Mouse (Mus musculus) lung, embryonic 14.5 days (tissue): Measurements from ENCODE around the gene Pfkl. TPM values are rescaled to one million over a fixed set of nuclear protein-coding genes. Genes with fewer than 3 reads are reported as not detected.
"Not testable (repeated sequence)": the region's sequence is repeated elsewhere in the genome, so short reads cannot be mapped to it uniquely, and the experiment has no call there.

ENCODE experiments used
- ATAC-seq: fragments of 200-750 bp; cut with Nextera tagmentation; 2 replicates; pipeline ENCODE4 v1.8.0; 2017; ENCODE audit warnings: mild to moderate bottlenecking, moderate TSS enrichment, moderate library complexity; ENCODE audit not compliant: insufficient read depth
- DNase-seq: peaks from one replicate; pipeline ENCODE4 v3.0.0-alpha.2; 2015
- H3K27ac ChIP-seq: fragments of 300-500 bp; sonication (generic); 2 replicates; pipeline ENCODE4 v1.5.1; 2014; ENCODE audit warnings: low read depth, mild to moderate bottlenecking, moderate library complexity
- H3K27me3 ChIP-seq: fragments of 300-500 bp; sonication (generic); 2 replicates; pipeline ENCODE4 v1.6.1; 2014; ENCODE audit warnings: low read length, control low read depth; ENCODE audit not compliant: insufficient read depth
- H3K36me3 ChIP-seq: fragments of 300-500 bp; sonication (generic); 2 replicates; pipeline ENCODE4 v1.6.1; 2014; ENCODE audit warnings: control low read depth; ENCODE audit not compliant: insufficient read depth
- H3K4me1 ChIP-seq: fragments of 300-500 bp; sonication (generic); 2 replicates; pipeline ENCODE4 v1.6.1; 2014; ENCODE audit warnings: antibody characterized with exemption, control low read depth; ENCODE audit not compliant: insufficient read depth
- H3K4me2 ChIP-seq: fragments of 300-500 bp; sonication (generic); 2 replicates; pipeline ENCODE4 v1.6.1; 2014; ENCODE audit warnings: mild to moderate bottlenecking
- H3K4me3 ChIP-seq: fragments of 300-500 bp; sonication (generic); 2 replicates; pipeline ENCODE4 v1.5.1; 2014; ENCODE audit warnings: low read depth, low read length
- H3K9ac ChIP-seq: fragments of 300-500 bp; sonication (generic); 2 replicates; pipeline ENCODE4 v1.6.1; 2014
- H3K9me3 ChIP-seq: fragments of 300-500 bp; sonication (generic); 2 replicates; pipeline ENCODE4 v1.6.1; 2016; ENCODE audit warnings: low read depth, low read length, control low read depth
- CTCF ChIP-seq: IDR thresholded peaks from 2 replicates; pipeline ENCODE4 v1.5.1; 2016; ENCODE audit warnings: antibody characterized with exemption, low read depth
- WGBS: fragments of 180-500 bp; shearing (Covaris S2); extraction: QIAGEN DNeasy Blood & Tissue Kit; methylation state at CpG from one replicate; pipeline ENCODE4 v1.1.7; 2014; 5-methylcytosine and 5-hydroxymethylcytosine counted together
- polyA plus RNA-seq: library from polyadenylated mRNA; unstranded; fragments of >200 nt; fragmentation: Nextera tagmentation; extraction: Ambion mirVana; gene quantifications from 2 replicates; pipeline ENCODE4 v1.2.1, GENCODE M21; 2014

Pfkl gene
- polyA plus RNA-seq, 1 experiment from 2014 or later, result 160 TPM

DNA sequence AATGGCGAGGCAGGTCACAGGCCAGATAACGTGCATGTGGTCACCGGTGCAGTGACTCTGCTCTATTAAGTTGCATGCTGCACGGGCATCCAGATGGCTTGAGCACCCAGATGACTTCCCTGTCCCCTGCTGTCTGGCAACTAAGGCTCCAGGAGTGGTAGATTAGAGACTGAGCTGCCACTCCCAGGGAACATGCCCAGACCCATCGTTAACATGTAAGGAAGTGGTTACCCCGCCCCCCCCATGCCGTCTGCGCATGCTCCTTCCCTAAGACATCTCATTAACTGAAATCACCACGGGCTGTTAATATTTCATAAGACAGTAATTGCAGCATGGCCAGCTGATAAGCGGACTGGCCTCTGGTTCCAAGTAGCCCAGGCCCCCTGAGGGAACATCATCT, 38.7 kb downstream of the Pfkl start:
- Histone ChIP-seq H3K9me3 (no peaks in the 10 kb centered on the region), H3K4me2 (no peak overlapping the region), H3K27me3 (peaks cover 30% of the 10 kb centered on the region), H3K36me3 (no peaks in the 10 kb centered on the region), H3K27ac (no peak overlapping the region), H3K4me3 (no peak overlapping the region), H3K9ac (no peak overlapping the region), H3K4me1 (no peaks in the 10 kb centered on the region)
- ATAC-seq (no peak), DNase-seq (no peak)
- TF ChIP-seq CTCF, result no peak
- WGBS, result 86% methylated on average over 10 of the region's 10 CpGs

DNA sequence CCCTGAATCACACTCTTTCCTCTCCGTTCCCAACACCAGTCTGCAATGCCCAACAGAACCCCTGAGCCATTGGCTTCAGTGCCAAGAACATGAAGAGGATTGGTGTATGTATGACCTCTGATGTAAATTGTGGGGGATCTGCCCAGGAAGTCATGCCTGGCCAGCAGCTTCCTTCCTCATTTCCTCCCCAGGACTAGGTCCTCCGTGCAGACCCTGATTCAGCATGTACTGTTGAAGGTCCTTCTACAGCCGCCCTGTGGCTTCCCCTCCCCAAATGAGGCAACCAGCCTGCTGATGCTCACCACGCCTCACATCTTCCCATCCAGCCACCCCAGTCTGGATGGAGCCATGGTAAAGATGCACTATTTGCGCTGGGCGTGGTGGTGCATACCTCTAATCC, 39.4 kb downstream of the Pfkl start, which contains the start of gene Trpm2:
Trpm2 (minus strand) TSS at position 83 of the 400 bp plus-strand sequence.
- Histone ChIP-seq H3K27ac (no peak within 1 kb of the TSS), H3K4me2 (peak within 1 kb of the TSS; percentile 56), H3K36me3 (no peaks in the 10 kb centered on the region), H3K4me1 (no peaks in the 10 kb centered on the region), H3K9ac (peak within 1 kb of the TSS; percentile 9; the same call in 1 of the 2 replicates), H3K27me3 (peaks cover 30% of the 10 kb centered on the region), H3K9me3 (no peaks in the 10 kb centered on the region), H3K4me3 (peak within 1 kb of the TSS; percentile 24)
- 0 out of 2 replicates have a peak, but pooled peaks have one; percentile 21 for ATAC-seq
- WGBS, result 77% methylated on average over 6 of the region's 6 CpGs
- DNase-seq, result no peak
- no peak for TF ChIP-seq CTCF

DNA sequence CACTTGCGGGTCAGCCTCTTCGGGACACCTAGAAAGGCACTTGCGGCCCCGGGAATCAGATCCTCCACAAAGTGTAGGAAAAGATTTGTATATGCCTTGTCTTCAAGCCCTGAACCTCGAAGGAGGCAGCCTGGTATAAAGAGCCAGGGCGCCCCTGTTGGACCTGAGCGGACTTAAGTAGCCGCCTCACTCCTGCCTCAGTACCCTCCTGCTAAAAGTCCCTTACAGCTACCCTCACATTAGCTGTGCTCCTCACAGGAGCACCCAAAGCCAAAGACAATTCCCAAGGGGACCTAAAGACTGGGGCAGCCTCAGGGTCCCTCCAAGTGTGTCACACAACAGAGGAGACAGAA, 39.9 kb downstream of the Pfkl start:
- peaks cover 30% of the 10 kb centered on the region for H3K27me3 ChIP-seq
- H3K9me3 ChIP-seq, result no peaks in the 10 kb centered on the region
- WGBS, result 14% methylated on average over 8 of the region's 8 CpGs
- no peaks in the 10 kb centered on the region for H3K4me1 ChIP-seq
- peak overlapping the region; percentile 9; the same call in 1 of the 2 replicates for H3K9ac ChIP-seq
- DNase-seq (no peak), ATAC-seq (peak; percentile 2; the same call in 1 of the 2 replicates)
- peak overlapping the region; percentile 56 for H3K4me2 ChIP-seq
- H3K27ac ChIP-seq, result no peak overlapping the region
- H3K4me3 ChIP-seq, result peak overlapping the region; percentile 24; the same call in 1 of the 2 replicates
- TF ChIP-seq CTCF, result no peak
- H3K36me3 ChIP-seq, result no peaks in the 10 kb centered on the region

DNA sequence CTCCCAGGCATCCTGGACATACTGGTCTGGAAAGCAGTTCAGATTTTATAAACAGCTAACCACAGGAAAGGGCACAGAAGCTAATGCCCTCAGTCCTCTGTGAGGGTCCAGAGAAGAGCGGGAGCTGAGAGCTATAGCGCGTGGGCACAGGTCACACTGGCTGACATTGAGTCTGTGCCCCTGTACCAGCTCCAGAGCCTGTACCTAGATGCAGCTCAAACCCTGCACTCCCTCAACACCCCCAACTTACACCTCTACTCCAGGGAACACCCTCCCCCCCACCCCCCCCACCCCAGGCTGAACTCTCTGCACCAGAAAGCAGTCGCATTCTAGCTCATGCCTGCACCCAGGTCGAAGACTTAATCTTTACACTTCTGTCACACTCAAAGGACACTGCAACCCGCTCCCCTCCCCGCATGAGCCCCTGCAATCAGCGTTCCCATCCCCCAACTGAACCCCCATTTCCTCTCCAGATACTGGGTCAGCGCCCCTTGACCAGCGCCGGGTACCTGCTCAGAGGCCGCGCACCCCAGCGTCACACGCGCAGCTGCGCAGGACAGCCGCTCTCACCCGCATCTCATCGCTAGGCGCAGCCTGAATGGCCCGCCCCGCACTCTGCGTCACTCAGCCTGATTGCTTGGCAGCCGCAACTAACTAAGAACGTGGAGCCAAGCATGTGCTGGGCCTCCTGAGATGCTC, 40.5 kb downstream of the Pfkl start:
- Histone ChIP-seq H3K36me3 (no peaks in the 10 kb centered on the region), H3K4me1 (no peaks in the 10 kb centered on the region), H3K27me3 (peaks cover 30% of the 10 kb centered on the region), H3K9me3 (no peaks in the 10 kb centered on the region), H3K4me2 (peak overlapping the region; percentile 56), H3K27ac (no peak overlapping the region), H3K4me3 (peak overlapping the region; percentile 24), H3K9ac (peak overlapping the region; percentile 9; the same call in 1 of the 2 replicates)
- TF ChIP-seq CTCF, result no peak
- 6% methylated on average over 26 of the region's 26 CpGs for WGBS
- peak; percentile 44; the same call in 1 of the 2 replicates for ATAC-seq
- peak; percentile 77 for DNase-seq

DNA sequence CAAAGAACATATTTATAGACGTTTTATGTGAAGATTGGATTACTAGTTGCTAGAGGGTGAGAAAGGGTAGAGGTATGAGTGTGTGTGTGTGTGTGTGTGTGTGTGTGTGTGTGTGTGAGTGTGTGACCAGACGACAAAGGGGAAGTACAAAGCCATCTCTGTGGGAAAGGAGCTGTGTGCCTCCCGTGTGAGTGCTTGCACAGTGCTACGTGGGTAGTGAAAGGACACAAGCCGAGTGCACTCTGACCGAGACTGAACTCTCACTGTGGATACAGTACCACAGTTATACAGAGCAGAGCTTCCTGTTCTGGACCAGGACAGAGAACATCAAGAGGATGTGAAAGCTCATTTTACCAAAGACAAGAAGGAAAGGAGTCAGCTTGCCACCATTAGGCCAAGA, 45.9 kb downstream of the Pfkl start:
- DNase-seq, result no peak
- no peaks in the 10 kb centered on the region for H3K36me3 ChIP-seq
- H3K9ac ChIP-seq, result no peak overlapping the region
- no peak overlapping the region for H3K4me3 ChIP-seq
- no peak for TF ChIP-seq CTCF
- no peak overlapping the region for H3K27ac ChIP-seq
- H3K4me1 ChIP-seq, result no peaks in the 10 kb centered on the region
- ATAC-seq, result no peak
- peaks cover 12% of the 10 kb centered on the region for H3K27me3 ChIP-seq
- no peak overlapping the region for H3K4me2 ChIP-seq
- WGBS, result 78% methylated on average over 6 of the region's 6 CpGs
- H3K9me3 ChIP-seq, result no peaks in the 10 kb centered on the region

DNA sequence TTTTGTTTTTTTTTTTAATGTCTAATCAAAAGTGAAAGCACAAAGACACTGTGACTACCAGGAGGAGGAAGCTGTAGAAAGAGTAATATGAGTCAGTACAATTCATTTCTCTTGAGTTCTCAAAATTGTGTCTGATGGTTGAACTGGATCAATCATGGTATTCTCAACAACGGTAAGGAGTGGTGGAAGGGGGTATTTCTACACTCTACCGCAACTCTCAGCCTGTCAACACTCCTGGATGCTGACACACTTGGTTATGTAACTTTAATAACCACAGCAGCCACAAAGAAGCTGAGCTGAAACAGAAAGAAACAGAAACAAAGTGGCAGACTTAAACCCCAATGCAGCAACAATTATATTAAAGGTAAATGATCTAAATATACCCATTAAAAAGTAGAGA, 47.2 kb downstream of the Pfkl start:
- ATAC-seq (no peak), DNase-seq (no peak)
- Histone ChIP-seq H3K27me3 (peaks cover 1% of the 10 kb centered on the region; the same call in 1 of the 2 replicates), H3K9ac (no peak overlapping the region), H3K4me1 (no peaks in the 10 kb centered on the region), H3K4me3 (no peak overlapping the region), H3K36me3 (no peaks in the 10 kb centered on the region), H3K9me3 (no peaks in the 10 kb centered on the region), H3K4me2 (no peak overlapping the region), H3K27ac (no peak overlapping the region)
- 77% methylated on average over 2 of the region's 2 CpGs for WGBS
- TF ChIP-seq CTCF, result no peak

DNA sequence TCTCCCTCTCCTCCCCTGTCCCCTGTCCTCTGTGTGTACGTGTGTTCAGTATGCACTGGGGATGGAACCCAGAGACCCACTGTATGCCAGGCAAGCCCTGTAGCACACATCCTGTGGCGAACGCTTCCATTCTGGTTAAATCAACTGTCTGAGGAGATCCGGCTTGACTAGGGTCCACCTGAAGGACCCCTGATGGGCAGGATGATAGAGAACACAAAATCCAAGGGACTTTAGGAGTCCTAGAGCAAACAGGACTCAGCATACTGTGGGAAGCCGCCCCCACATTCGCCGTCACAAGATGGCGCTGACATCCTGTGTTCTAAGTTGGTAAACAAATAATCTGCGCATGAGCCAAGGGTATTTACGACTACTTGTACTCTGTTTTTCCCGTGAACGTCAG, 59.4 kb downstream of the Pfkl start:
- ATAC-seq, H3K4me1 ChIP-seq, H3K27me3 ChIP-seq, H3K4me3 ChIP-seq, H3K27ac ChIP-seq, H3K9me3 ChIP-seq, DNase-seq, H3K4me2 ChIP-seq, H3K9ac ChIP-seq, H3K36me3 ChIP-seq: not testable (repeated sequence)
- WGBS, result 86% methylated on average over 9 of the region's 12 CpGs
